10 mouse cellular contexts compared by ENCODE assay signal in the genomic region with DNA sequence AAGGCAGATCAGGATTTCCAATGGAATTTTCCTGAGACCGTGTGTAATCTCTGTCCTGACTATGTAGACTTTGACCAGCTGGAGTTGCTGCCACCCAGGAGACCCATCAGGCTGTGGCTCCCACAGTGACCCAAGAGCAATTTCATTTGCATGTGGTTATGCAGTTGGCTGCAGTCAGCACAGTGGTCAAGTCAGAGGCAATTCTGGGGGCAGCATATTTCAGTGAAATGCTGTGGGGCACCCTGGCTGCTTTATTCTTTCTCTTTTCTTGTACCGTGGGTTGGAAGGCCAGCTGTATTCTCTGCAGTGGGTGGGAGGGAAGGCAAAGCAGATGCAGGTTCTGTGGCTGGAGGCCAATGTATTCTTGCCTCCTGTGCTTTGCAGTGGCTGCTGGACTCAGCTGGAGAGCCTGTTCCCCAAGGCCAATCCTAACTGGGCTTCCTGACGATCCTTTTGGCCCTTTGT. TPM values are rescaled to one million over a fixed set of nuclear protein-coding genes. Genes with fewer than 3 reads are reported as not detected.
DNase-seq lines count a peak whose midpoint lies in the region; ATAC-seq lines count a peak whose summit lies in the region.
"Had no signal": no experiment of that assay in that cellular context is flagged by ENCODE, and none has a peak within 500 bp of the region (broad histone marks: within the 10 kb centered on the region; RNA-seq: fewer than 3 reads in every experiment).

No protein-coding gene starts in this region.

- no peaks in the 10 kb centered on the region for H3K9me3 ChIP-seq in neural tube, embryonic 11.5 days (ENCODE audit: control insufficient read depth, low read length)
- H3K9me3 ChIP-seq: heart, embryonic 15.5 days had no signal

- H3K27me3 ChIP-seq in neural tube, embryonic 11.5 days (ENCODE audit: control insufficient read depth, insufficient read depth, low read length), result no peaks in the 10 kb centered on the region
- H3K27me3 ChIP-seq: heart, embryonic 15.5 days had no signal

- no peaks in the 10 kb centered on the region for H3K36me3 ChIP-seq in neural tube, embryonic 11.5 days (ENCODE audit: control insufficient read depth, insufficient read depth, low read length)
- H3K36me3 ChIP-seq: heart, embryonic 15.5 days had no signal

- H3K9ac ChIP-seq in neural tube, embryonic 11.5 days (ENCODE audit: low read length), result peak overlapping the region; percentile 3; the same call in 1 of the 2 replicates
- H3K9ac ChIP-seq: heart, embryonic 15.5 days had no signal

- peak; percentile 21 to 27 for DNase-seq in cerebellum, postnatal 25 days
- DNase-seq in neural tube, embryonic 11.5 days (ENCODE audit: low spot score), result peak; percentile 34
- no peak for DNase-seq in neural tube, embryonic 10.5 days (ENCODE audit: extremely low spot score, low spot score)
- peak; percentile 42 for DNase-seq in layer of hippocampus, adult 9-11 months
- DNase-seq in right cerebral cortex, adult 18-20 months, result peak; percentile 68
- DNase-seq in ovary, postnatal 10 days (ENCODE audit: low spot score), result no peak
- DNase-seq in cerebellum, adult 18-20 months, result no peak

- H3K4me2 ChIP-seq in neural tube, embryonic 11.5 days (ENCODE audit: low read depth), result no peak overlapping the region
- H3K4me2 ChIP-seq: heart, embryonic 15.5 days had no signal

- no peaks in the 10 kb centered on the region for H3K4me1 ChIP-seq in neural tube, embryonic 11.5 days (ENCODE audit: control insufficient read depth, insufficient read depth, low read length)

- H3K4me3 ChIP-seq in neural tube, embryonic 11.5 days (ENCODE audit: low read depth, low read length), result no peak overlapping the region
- H3K4me3 ChIP-seq: heart, embryonic 15.5 days had no signal

- WGBS in neural tube, embryonic 11.5 days, result 4% methylated on average over 3 of the region's 3 CpGs

- ATAC-seq in cerebellum, adult (ENCODE audit: insufficient number of reproducible peaks, low FRiP score, low TSS enrichment), result no peak
- ATAC-seq in neural tube, embryonic 11.5 days (ENCODE audit: insufficient read depth, low FRiP score, low TSS enrichment), result peak; percentile 64

- H3K27ac ChIP-seq in neural tube, embryonic 11.5 days (ENCODE audit: low read depth, low read length), result peak overlapping the region; percentile 67
- H3K27ac ChIP-seq: heart, embryonic 15.5 days; macrophage had no signal

RNA-seq across cellular contexts. Expression of a gene that starts 12.6 kb away (rescaled TPM):
- 13.3 and 16.0 TPM in 2 replicates for polyA plus RNA-seq in neural tube, embryonic 11.5 days (2014; fragmentation: Nextera tagmentation; extraction: Ambion mirVana)

RNA-seq across cellular contexts. Expression of a gene that starts 31.0 kb away (rescaled TPM):
- polyA plus RNA-seq in neural tube, embryonic 11.5 days (2014; fragmentation: Nextera tagmentation; extraction: Ambion mirVana), result 135 and 142 TPM in 2 replicates

RNA-seq across cellular contexts. Expression of a gene that starts 42.9 kb away (rescaled TPM):
- polyA plus RNA-seq in neural tube, embryonic 11.5 days (2014; fragmentation: Nextera tagmentation; extraction: Ambion mirVana), result not detected in 2 replicates
- polyA plus RNA-seq: macrophage had no signal

Comparison
In these comparisons a context has a peak if more than half of its experiments do, and no peak if none do; other contexts are left out.
1. DNase-seq: peak in cerebellum, postnatal 25 days (2 of 2), neural tube, embryonic 11.5 days (single experiment), layer of hippocampus, adult 9-11 months (single experiment) and right cerebral cortex, adult 18-20 months (single experiment); none in neural tube, embryonic 10.5 days (single experiment), ovary, postnatal 10 days (single experiment) and cerebellum, adult 18-20 months (0 of 2).